Mouse (Mus musculus): ENCODE measurements around the gene Cntnap2. TPM values are rescaled to one million over a fixed set of nuclear protein-coding genes. Genes with fewer than 3 reads are reported as not detected.
"Not testable (repeated sequence)": the region's sequence is repeated elsewhere in the genome, so short reads cannot be mapped to it uniquely, and the experiment has no call there.

Cntnap2 gene
- total RNA-seq, 1 experiment from 2014 or later, result 1.3 TPM

- not testable (repeated sequence) for DNase-seq
Measured at GRCm38 (mm10) chr6:47175356-47176156, 2116.4 kb downstream of the Cntnap2 start.

GRCm38 (mm10) chr6:47176157-47176555, 2117.0 kb downstream of the Cntnap2 start:
- DNase-seq, result not testable (repeated sequence)

GRCm38 (mm10) chr6:47181372-47181771, 2122.2 kb downstream of the Cntnap2 start:
- DNase-seq, result not testable (repeated sequence)

GRCm38 (mm10) chr6:47182252-47182651, 2123.1 kb downstream of the Cntnap2 start:
- no peak for DNase-seq

GRCm38 (mm10) chr6:47182756-47183155, 2123.6 kb downstream of the Cntnap2 start:
- DNase-seq, result no peak

- not testable (repeated sequence) for DNase-seq
Measured at GRCm38 (mm10) chr6:47183850-47184249, 2124.7 kb downstream of the Cntnap2 start.

GRCm38 (mm10) chr6:47188193-47188592, 2129.0 kb downstream of the Cntnap2 start:
- DNase-seq, result peak; percentile 52

GRCm38 (mm10) chr6:47188596-47188995, 2129.4 kb downstream of the Cntnap2 start:
- DNase-seq, result not testable (repeated sequence)

GRCm38 (mm10) chr6:47190282-47190681, 2131.1 kb downstream of the Cntnap2 start:
- DNase-seq, result no peak

GRCm38 (mm10) chr6:47191277-47191800, 2132.2 kb downstream of the Cntnap2 start:
- DNase-seq, result peak; percentile 51

- DNase-seq, result no peak
Measured at GRCm38 (mm10) chr6:47191940-47192339, 2132.8 kb downstream of the Cntnap2 start.

- no peak for DNase-seq
Measured at GRCm38 (mm10) chr6:47192478-47192877, 2133.3 kb downstream of the Cntnap2 start.

GRCm38 (mm10) chr6:47197570-47197969, 2138.4 kb downstream of the Cntnap2 start:
- DNase-seq, result no peak

GRCm38 (mm10) chr6:47200671-47201070, 2141.5 kb downstream of the Cntnap2 start:
- no peak for DNase-seq

- DNase-seq, result no peak
Measured at GRCm38 (mm10) chr6:47208031-47208430, 2148.9 kb downstream of the Cntnap2 start.

- DNase-seq, result no peak
Measured at GRCm38 (mm10) chr6:47214731-47215130, 2155.6 kb downstream of the Cntnap2 start.

GRCm38 (mm10) chr6:47223578-47223977, 2164.4 kb downstream of the Cntnap2 start:
- not testable (repeated sequence) for DNase-seq

GRCm38 (mm10) chr6:47225391-47225790, 2166.2 kb downstream of the Cntnap2 start:
- DNase-seq, result not testable (repeated sequence)

GRCm38 (mm10) chr6:47227601-47228000, 2168.4 kb downstream of the Cntnap2 start:
- no peak for DNase-seq

GRCm38 (mm10) chr6:47228676-47229317, 2169.6 kb downstream of the Cntnap2 start:
- DNase-seq, result no peak

- no peak for DNase-seq
Measured at GRCm38 (mm10) chr6:47231513-47231912, 2172.4 kb downstream of the Cntnap2 start.

GRCm38 (mm10) chr6:47239376-47239921, 2180.3 kb downstream of the Cntnap2 start:
- DNase-seq, result no peak

GRCm38 (mm10) chr6:47241379-47241778, 2182.2 kb downstream of the Cntnap2 start:
- no peak for DNase-seq
